Mouse (Mus musculus): ENCODE data around the gene Tnfrsf13c. TPM values are rescaled to one million over a fixed set of nuclear protein-coding genes. Genes with fewer than 3 reads are reported as not detected.

Tnfrsf13c gene
- total and polyA plus RNA-seq, 2 experiments from 2014 or later, result 0.24 to 0.44 TPM

GRCm38 (mm10) chr15:82172648-82173047, 51.5 kb downstream of the Tnfrsf13c start:
- DNase-seq, result no peak
- no peak overlapping the region for H3K4me3 ChIP-seq (ENCODE audit: low read depth, low read length)
- no peak overlapping the region for H3K4me2 ChIP-seq (ENCODE audit: low read depth)
- H3K36me3 ChIP-seq (ENCODE audit: insufficient read depth), result peaks cover 75% of the 10 kb centered on the region
- H3K27me3 ChIP-seq (ENCODE audit: insufficient read depth, low read length), result no peaks in the 10 kb centered on the region
- ATAC-seq, result no peak
- 61% methylated on average over 8 of the region's 8 CpGs for WGBS
- H3K4me1 ChIP-seq (ENCODE audit: insufficient read depth), result no peaks in the 10 kb centered on the region
- H3K27ac ChIP-seq (ENCODE audit: low read depth, low read length), result no peak overlapping the region
- no peak overlapping the region for H3K9ac ChIP-seq
- no peak for TF ChIP-seq CTCF (IDR thresholded peaks at IDR 0.05; ENCODE audit: low read depth)
- H3K9me3 ChIP-seq (ENCODE audit: low read length), result no peaks in the 10 kb centered on the region

MicroRNAs encoded within 50 kb of the gene (microRNA counts, 519-probe panel; counts per million panel counts)
- 3,778 counts per million, percentile 40 among the panel's probes with 10 or more counts for microRNA mmu-miR-33

Small RNAs within 50 kb of the gene (microRNA-seq; reads per million reads assigned to microRNA genes)
- gene Mir33, result 187 to 360 reads per million in 2 experiments

Other genes starting within 250 kb of the Tnfrsf13c start
- not detected in 2 replicates for gene 1700029P11Rik, start 243.8 kb downstream of the Tnfrsf13c start, total RNA-seq (2014; rRNA removed)
- not detected in 2 replicates for gene 1700029P11Rik, start 243.8 kb downstream of the Tnfrsf13c start, polyA plus RNA-seq (2015; fragmentation: Nextera tagmentation; extraction: Ambion mirVana)
- 28.4 and 34.8 TPM in 2 replicates for gene Xrcc6, start 236.5 kb downstream of the Tnfrsf13c start, total RNA-seq (2014; rRNA removed)
- 25.6 and 29.5 TPM in 2 replicates for gene Xrcc6, start 236.5 kb downstream of the Tnfrsf13c start, polyA plus RNA-seq (2015; fragmentation: Nextera tagmentation; extraction: Ambion mirVana)
- 17.5 and 21.2 TPM in 2 replicates for gene Desi1, start 190.5 kb downstream of the Tnfrsf13c start, total RNA-seq (2014; rRNA removed)
- gene Desi1, start 190.5 kb downstream of the Tnfrsf13c start, polyA plus RNA-seq (2015; fragmentation: Nextera tagmentation; extraction: Ambion mirVana), result 31.8 and 40.1 TPM in 2 replicates
- gene Snu13, start 176.8 kb downstream of the Tnfrsf13c start, total RNA-seq (2014; rRNA removed), result 155 and 174 TPM in 2 replicates
- 283 and 337 TPM in 2 replicates for gene Snu13, start 176.8 kb downstream of the Tnfrsf13c start, polyA plus RNA-seq (2015; fragmentation: Nextera tagmentation; extraction: Ambion mirVana)
- gene 4930407I10Rik, start 165.2 kb downstream of the Tnfrsf13c start, total RNA-seq (2014; rRNA removed), result not detected in 2 replicates
- not detected in 2 replicates for gene 4930407I10Rik, start 165.2 kb downstream of the Tnfrsf13c start, polyA plus RNA-seq (2015; fragmentation: Nextera tagmentation; extraction: Ambion mirVana)
- 0.10 TPM in 1 of 2 replicates, not detected in the other for gene Mei1, start 154.4 kb downstream of the Tnfrsf13c start, total RNA-seq (2014; rRNA removed)
- 0.10 and 0.11 TPM in 2 replicates for gene Mei1, start 154.4 kb downstream of the Tnfrsf13c start, polyA plus RNA-seq (2015; fragmentation: Nextera tagmentation; extraction: Ambion mirVana)
- gene Ccdc134, start 96.4 kb downstream of the Tnfrsf13c start, total RNA-seq (2014; rRNA removed), result 13.0 and 14.7 TPM in 2 replicates
- gene Ccdc134, start 96.4 kb downstream of the Tnfrsf13c start, polyA plus RNA-seq (2015; fragmentation: Nextera tagmentation; extraction: Ambion mirVana), result 6.7 and 6.8 TPM in 2 replicates
- gene Srebf2, start 77.2 kb downstream of the Tnfrsf13c start, total RNA-seq (2014; rRNA removed), result 121 and 171 TPM in 2 replicates
- gene Srebf2, start 77.2 kb downstream of the Tnfrsf13c start, polyA plus RNA-seq (2015; fragmentation: Nextera tagmentation; extraction: Ambion mirVana), result 147 and 193 TPM in 2 replicates
- 4.7 and 6.3 TPM in 2 replicates for gene Shisa8, start 11.6 kb downstream of the Tnfrsf13c start, total RNA-seq (2014; rRNA removed)
- gene Shisa8, start 11.6 kb downstream of the Tnfrsf13c start, polyA plus RNA-seq (2015; fragmentation: Nextera tagmentation; extraction: Ambion mirVana), result 1.8 and 2.7 TPM in 2 replicates
- 8.9 and 10.0 TPM in 2 replicates for gene Cenpm, start 20.4 kb upstream of the Tnfrsf13c start, total RNA-seq (2014; rRNA removed)
- 16.5 and 18.7 TPM in 2 replicates for gene Cenpm, start 20.4 kb upstream of the Tnfrsf13c start, polyA plus RNA-seq (2015; fragmentation: Nextera tagmentation; extraction: Ambion mirVana)
- 119 and 139 TPM in 2 replicates for gene 1500009C09Rik, start 28.0 kb upstream of the Tnfrsf13c start, total RNA-seq (2014; rRNA removed)
- gene 1500009C09Rik, start 28.0 kb upstream of the Tnfrsf13c start, polyA plus RNA-seq (2015; fragmentation: Nextera tagmentation; extraction: Ambion mirVana), result 12.5 and 15.6 TPM in 2 replicates
- gene Sept3, start 50.5 kb upstream of the Tnfrsf13c start, total RNA-seq (2014; rRNA removed), result 550 and 602 TPM in 2 replicates
- gene Sept3, start 50.5 kb upstream of the Tnfrsf13c start, polyA plus RNA-seq (2015; fragmentation: Nextera tagmentation; extraction: Ambion mirVana), result 400 and 449 TPM in 2 replicates
- gene Wbp2nl, start 74.6 kb upstream of the Tnfrsf13c start, total RNA-seq (2014; rRNA removed), result 0.38 and 1.00 TPM in 2 replicates
- gene Wbp2nl, start 74.6 kb upstream of the Tnfrsf13c start, polyA plus RNA-seq (2015; fragmentation: Nextera tagmentation; extraction: Ambion mirVana), result 0.42 and 0.59 TPM in 2 replicates
- gene Naga, start 114.6 kb upstream of the Tnfrsf13c start, total RNA-seq (2014; rRNA removed), result 27.0 and 47.5 TPM in 2 replicates
- gene Naga, start 114.6 kb upstream of the Tnfrsf13c start, polyA plus RNA-seq (2015; fragmentation: Nextera tagmentation; extraction: Ambion mirVana), result 26.7 and 33.7 TPM in 2 replicates
- gene Pheta2, start 114.6 kb upstream of the Tnfrsf13c start, total RNA-seq (2014; rRNA removed), result 1.4 and 3.5 TPM in 2 replicates
- gene Pheta2, start 114.6 kb upstream of the Tnfrsf13c start, polyA plus RNA-seq (2015; fragmentation: Nextera tagmentation; extraction: Ambion mirVana), result 0.83 and 1.1 TPM in 2 replicates
- 167 and 208 TPM in 2 replicates for gene Smdt1, start 114.6 kb upstream of the Tnfrsf13c start, total RNA-seq (2014; rRNA removed)
- gene Smdt1, start 114.6 kb upstream of the Tnfrsf13c start, polyA plus RNA-seq (2015; fragmentation: Nextera tagmentation; extraction: Ambion mirVana), result 337 and 359 TPM in 2 replicates
- gene Ndufa6, start 130.0 kb upstream of the Tnfrsf13c start, total RNA-seq (2014; rRNA removed), result 271 and 465 TPM in 2 replicates
- gene Ndufa6, start 130.0 kb upstream of the Tnfrsf13c start, polyA plus RNA-seq (2015; fragmentation: Nextera tagmentation; extraction: Ambion mirVana), result 416 and 528 TPM in 2 replicates
- 2.1 and 3.1 TPM in 2 replicates for gene Cyp2d22, start 155.9 kb upstream of the Tnfrsf13c start, total RNA-seq (2014; rRNA removed)
- gene Cyp2d22, start 155.9 kb upstream of the Tnfrsf13c start, polyA plus RNA-seq (2015; fragmentation: Nextera tagmentation; extraction: Ambion mirVana), result 1.8 and 1.9 TPM in 2 replicates
- not detected in 2 replicates for gene Cyp2d11, start 169.7 kb upstream of the Tnfrsf13c start, total RNA-seq (2014; rRNA removed)
- gene Cyp2d11, start 169.7 kb upstream of the Tnfrsf13c start, polyA plus RNA-seq (2015; fragmentation: Nextera tagmentation; extraction: Ambion mirVana), result not detected in 2 replicates
- gene Cyp2d10, start 182.8 kb upstream of the Tnfrsf13c start, total RNA-seq (2014; rRNA removed), result not detected in 2 replicates
- gene Cyp2d10, start 182.8 kb upstream of the Tnfrsf13c start, polyA plus RNA-seq (2015; fragmentation: Nextera tagmentation; extraction: Ambion mirVana), result not detected in 2 replicates
- gene Cyp2d9, start 209.1 kb upstream of the Tnfrsf13c start, total RNA-seq (2014; rRNA removed), result not detected in 2 replicates
- gene Cyp2d9, start 209.1 kb upstream of the Tnfrsf13c start, polyA plus RNA-seq (2015; fragmentation: Nextera tagmentation; extraction: Ambion mirVana), result 0.15 TPM in 1 of 2 replicates, not detected in the other

Measured in forebrain, postnatal 0 days (tissue).